In the genomic region with DNA sequence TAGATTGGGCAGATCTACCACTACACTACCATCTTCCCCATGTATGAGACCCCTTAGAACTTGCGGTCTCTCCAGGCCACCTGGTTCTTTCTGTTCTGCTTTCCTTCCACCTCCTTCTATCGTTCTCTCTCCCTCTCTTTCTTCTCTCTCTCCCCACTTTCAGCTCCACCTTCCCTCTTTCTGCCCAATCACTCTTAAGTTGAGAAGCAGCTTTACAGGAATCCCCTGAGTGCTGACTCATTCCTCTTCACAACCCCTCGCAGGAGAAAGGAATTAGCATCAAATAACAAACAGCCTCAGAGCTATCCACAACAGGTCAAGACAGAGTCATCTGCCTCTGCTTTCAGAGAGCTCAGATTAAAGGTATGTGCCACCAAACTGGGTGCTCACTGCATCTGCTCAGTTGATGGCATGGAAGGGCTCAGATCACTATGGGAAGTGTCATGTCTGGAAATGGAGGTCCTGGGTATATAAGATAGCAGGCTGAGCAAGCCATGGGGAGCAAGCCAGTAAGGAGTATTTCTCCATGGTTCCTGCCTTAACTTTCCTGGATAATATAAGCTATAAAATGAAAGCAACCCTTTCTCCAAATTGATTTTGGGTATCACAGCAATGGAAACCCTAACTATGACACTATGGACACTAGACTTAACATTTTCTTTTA, we compare ENCODE assay signal across 22 mouse cellular contexts. TPM values are rescaled to one million over a fixed set of nuclear protein-coding genes. Genes with fewer than 3 reads are reported as not detected.
DNase-seq lines count a peak whose midpoint lies in the region; ATAC-seq and TF ChIP-seq lines count a peak whose summit lies in the region.
"Had no signal": no experiment of that assay in that cellular context is flagged by ENCODE, and none has a peak within 500 bp of the region (broad histone marks: within the 10 kb centered on the region; RNA-seq: fewer than 3 reads in every experiment).

No protein-coding gene starts in this region.

- no peaks in the 10 kb centered on the region for H3K9me3 ChIP-seq in heart, embryonic 13.5 days
- H3K9me3 ChIP-seq: heart, embryonic 15.5 days; limb, embryonic 12.5 days; stomach, embryonic 15.5 days had no signal

- WGBS in heart, embryonic 13.5 days: 58% methylated on average over 3 of the region's 3 CpGs
- WGBS in heart, adult 2 months: 54% methylated on average over 3 of the region's 3 CpGs

- no peak overlapping the region for H3ac ChIP-seq in myocyte (ENCODE audit: control insufficient read depth, insufficient read length)

- 0 out of 2 replicates have a peak overlapping the region, but pooled peaks have one; percentile 13 for H3K4me2 ChIP-seq in heart, embryonic 13.5 days
- peak overlapping the region; percentile 7 for H3K4me2 ChIP-seq in myocyte (ENCODE audit: low read depth)
- H3K4me2 ChIP-seq: heart, embryonic 15.5 days; hindbrain, embryonic 14.5 days; limb, embryonic 12.5 days; stomach, embryonic 15.5 days had no signal

- ATAC-seq in heart, embryonic 13.5 days (ENCODE audit: extremely low read depth, insufficient number of reproducible peaks, low FRiP score, low TSS enrichment): peak; percentile 25; the same call in 1 of the 2 replicates
- ATAC-seq in erythroblast, adult 5-6 weeks (replicated peaks; ENCODE audit: low FRiP score, poor library complexity, severe bottlenecking): peak; percentile 61
- no peak for ATAC-seq in megakaryocyte-erythroid progenitor cell, adult 5-6 weeks (replicated peaks; ENCODE audit: low FRiP score, low TSS enrichment, poor library complexity, severe bottlenecking)
- ATAC-seq: forebrain, postnatal 0 days had no signal

- no peak for TF ChIP-seq CTCF in heart, adult 2 months (IDR thresholded peaks at IDR 0.05)

- H3K79me2 ChIP-seq in heart, adult 2 months (replicated peaks; ENCODE audit: control insufficient read depth, insufficient read depth, low read length): peaks cover 2% of the 10 kb centered on the region
- H3K79me2 ChIP-seq in myocyte (ENCODE audit: control insufficient read depth, insufficient read depth): peaks cover 95% of the 10 kb centered on the region

- H3K9ac ChIP-seq in heart, embryonic 13.5 days: no peak overlapping the region
- H3K9ac ChIP-seq in heart, adult 2 months (ENCODE audit: low read depth, low read length): no peak overlapping the region
- H3K9ac ChIP-seq: forebrain, postnatal 0 days; heart, embryonic 15.5 days; hindbrain, embryonic 14.5 days; limb, embryonic 12.5 days; stomach, embryonic 15.5 days had no signal

- H3K27ac ChIP-seq in heart, embryonic 13.5 days (replicated peaks): no peak overlapping the region
- H3K27ac ChIP-seq in heart, adult 2 months: no peak overlapping the region
- H3K27ac ChIP-seq: heart, embryonic 15.5 days; hindbrain, embryonic 14.5 days; left cerebral cortex, adult 2 months; limb, embryonic 12.5 days; stomach, embryonic 15.5 days had no signal

- H3K27me3 ChIP-seq in heart, embryonic 13.5 days (replicated peaks): no peaks in the 10 kb centered on the region
- no peaks in the 10 kb centered on the region for H3K27me3 ChIP-seq in heart, adult 2 months (ENCODE audit: control insufficient read depth, insufficient read depth, low read length)
- H3K27me3 ChIP-seq in myocyte (ENCODE audit: control insufficient read depth, insufficient read depth, insufficient read length): no peaks in the 10 kb centered on the region
- H3K27me3 ChIP-seq: heart, embryonic 15.5 days; limb, embryonic 12.5 days; stomach, embryonic 15.5 days had no signal

- DNase-seq in heart, adult 2 months: no peak
- peak; percentile 30 for DNase-seq in MN1 (ENCODE audit: low spot score)
- no peak for DNase-seq in layer of hippocampus, postnatal 14 days (ENCODE audit: low spot score in 2 of 2)
- no peak for DNase-seq in spleen, postnatal 4 days (ENCODE audit: low spot score in 2 of 2)
- DNase-seq: cerebellum, adult 11-12 months; forebrain, postnatal 0 days; gastrocnemius, postnatal 36 days; kidney, adult 2 months; kidney, postnatal 36 days; lung, postnatal 14 days; midbrain, embryonic 14.5 days; right cerebral cortex, postnatal 4 days; thymus, postnatal 36 days had no signal

- peaks cover 6% of the 10 kb centered on the region for H3K4me1 ChIP-seq in heart, embryonic 13.5 days
- no peaks in the 10 kb centered on the region for H3K4me1 ChIP-seq in heart, adult 2 months (ENCODE audit: control insufficient read depth, insufficient read depth, low read length)
- H3K4me1 ChIP-seq: limb, embryonic 12.5 days; stomach, embryonic 15.5 days had no signal

- no peak for TF ChIP-seq EP300 in heart, adult 2 months (IDR thresholded peaks at IDR 0.05; ENCODE audit: insufficient read depth, low read depth, low read length)

- peaks cover 50% of the 10 kb centered on the region for H3K36me3 ChIP-seq in heart, embryonic 13.5 days
- H3K36me3 ChIP-seq in heart, adult 2 months (ENCODE audit: control insufficient read depth, insufficient read depth, low read length): peaks cover 8% of the 10 kb centered on the region; the same call in 1 of the 2 replicates
- peaks cover 31% of the 10 kb centered on the region for H3K36me3 ChIP-seq in myocyte (ENCODE audit: control insufficient read depth, insufficient read depth)

- intact Hi-C loops in heart, adult 2 months (cut with DNase I): no loop called here

- TF ChIP-seq POLR2A in heart, adult 2 months (IDR thresholded peaks at IDR 0.05; ENCODE audit: insufficient read depth, low read depth, low read length): no peak
- TF ChIP-seq POLR2A in myocyte (IDR thresholded peaks at IDR 0.05; ENCODE audit: insufficient read length, low read depth): no peak

- H3K4me3 ChIP-seq in heart, embryonic 13.5 days: no peak overlapping the region
- no peak overlapping the region for H3K4me3 ChIP-seq in heart, adult 2 months
- H3K4me3 ChIP-seq in myocyte: no peak overlapping the region
- H3K4me3 ChIP-seq: heart, embryonic 15.5 days; left cerebral cortex, adult 2 months; limb, embryonic 12.5 days; stomach, embryonic 15.5 days had no signal

TF ChIP-seq in myocyte, 11 proteins besides CTCF, POLR2A, EP300 and RAD21:
- no peak for TF ChIP-seq MYOG (IDR thresholded peaks at IDR 0.05; ENCODE audit: control insufficient read depth in 1 of 3, insufficient read depth in 1 of 3, insufficient read length in 2 of 3, low read depth in 2 of 3)
- no peak for TF ChIP-seq POLR2AphosphoS2 (IDR thresholded peaks at IDR 0.05; ENCODE audit: insufficient read length, low read depth)
- TF ChIP-seq E2F4 (IDR thresholded peaks at IDR 0.05; ENCODE audit: insufficient read depth): no peak
- no peak for TF ChIP-seq MAX (IDR thresholded peaks at IDR 0.05; ENCODE audit: low read depth)
- no peak for TF ChIP-seq REST (IDR thresholded peaks at IDR 0.05; ENCODE audit: insufficient read depth, insufficient read length)
- no peak for TF ChIP-seq CEBPB (IDR thresholded peaks at IDR 0.05; ENCODE audit: insufficient read depth, poor library complexity, severe bottlenecking)
- TF ChIP-seq TCF12 (IDR thresholded peaks at IDR 0.05; ENCODE audit: insufficient read depth, poor library complexity, severe bottlenecking): no peak
- TF ChIP-seq USF1 (IDR thresholded peaks at IDR 0.05; ENCODE audit: low read depth): no peak
- TF ChIP-seq MYOD1 (IDR thresholded peaks at IDR 0.05; ENCODE audit: control insufficient read depth in 1 of 3, insufficient read length in 2 of 3, low read depth in 2 of 3): no peak
- no peak for TF ChIP-seq TCF3 (IDR thresholded peaks at IDR 0.05; ENCODE audit: insufficient read length, low read depth)
- no peak for TF ChIP-seq SRF (IDR thresholded peaks at IDR 0.05; ENCODE audit: control insufficient read depth, insufficient read length, low read depth)

RNA-seq across cellular contexts. Expression of a gene that starts 11.6 kb away (rescaled TPM):
- 12.7 and 13.2 TPM in 2 replicates for polyA plus RNA-seq in heart, embryonic 13.5 days (2015; fragmentation: Nextera tagmentation; extraction: Ambion mirVana)
- 10 to 100 TPM; 35.5 to 37.7 TPM for total RNA-seq in heart, adult 2 months (2021)
- polyA plus RNA-seq in heart, adult 2 months (2012; rRNA removed): 24.5 and 42.8 TPM in 2 replicates
- total RNA-seq in erythroblast, adult 5-6 weeks (2015; ENCODE audit: low replicate concordance): 67.2 and 84.4 TPM in 2 replicates
- 93.8 and 132 TPM in 2 replicates for total RNA-seq in erythroblast, adult 5-6 weeks (2017; ENCODE audit: low replicate concordance)
- polyA plus RNA-seq in myocyte (2012; fragmentation: generic; extraction: Trizol): 11.6 TPM
- total RNA-seq in megakaryocyte-erythroid progenitor cell, adult 5-6 weeks (2014; fragmentation: Nextera tagmentation): 104 and 186 TPM in 2 replicates
- total RNA-seq in megakaryocyte-erythroid progenitor cell, adult 5-6 weeks (2017): 124 and 130 TPM in 2 replicates
- 10 to 100 TPM; 41.5 to 51.7 TPM for total RNA-seq in layer of hippocampus, postnatal 14 days (2021)

RNA-seq across cellular contexts. Expression of a gene that starts 46.8 kb away (rescaled TPM):
- polyA plus RNA-seq in heart, embryonic 13.5 days (2015; fragmentation: Nextera tagmentation; extraction: Ambion mirVana): 7.6 and 9.5 TPM in 2 replicates
- total RNA-seq in heart, adult 2 months (2021): 10 to 100 TPM; 32.7 to 38.3 TPM
- polyA plus RNA-seq in heart, adult 2 months (2012; rRNA removed): 9.7 and 17.4 TPM in 2 replicates
- total RNA-seq in erythroblast, adult 5-6 weeks (2015; ENCODE audit: low replicate concordance): 9.2 and 10.2 TPM in 2 replicates
- 8.9 TPM in 2 replicates for total RNA-seq in erythroblast, adult 5-6 weeks (2017; ENCODE audit: low replicate concordance)
- 15.7 TPM for polyA plus RNA-seq in myocyte (2012; fragmentation: generic; extraction: Trizol)
- 12.1 and 14.3 TPM in 2 replicates for total RNA-seq in megakaryocyte-erythroid progenitor cell, adult 5-6 weeks (2014; fragmentation: Nextera tagmentation)
- 9.4 and 11.6 TPM in 2 replicates for total RNA-seq in megakaryocyte-erythroid progenitor cell, adult 5-6 weeks (2017)
- total RNA-seq in layer of hippocampus, postnatal 14 days (2021): 10 to 100 TPM; 69.9 to 70.3 TPM
